Mouse (Mus musculus) MEL (cell line): Measurements from ENCODE around the gene Fastk.

Source experiments
- CTCF ChIP-seq, 3 experiments: IDR thresholded peaks in 2 of 3; conservative IDR thresholded peaks in 1 of 3; 2 replicates each; pipeline ENCODE4 v1.5.1; 2011 to 2012; ENCODE audit warnings: low read length in 3 of 3, low read depth in 2 of 3, mild to moderate bottlenecking in 2 of 3, improper control_type of control experiment in 1 of 3, inconsistent platforms in 1 of 3, mixed read lengths in 1 of 3, moderate library complexity in 1 of 3; ENCODE audit not compliant: control insufficient read depth in 1 of 3, insufficient read depth in 1 of 3, poor library complexity in 1 of 3, severe bottlenecking in 1 of 3
- E2F4 ChIP-seq: IDR thresholded peaks from 2 replicates; pipeline ENCODE4 v1.6.1; 2011; ENCODE audit warnings: low read depth, low read length, improper control_type of control experiment, borderline replicate concordance
- EP300 ChIP-seq, 2 experiments: IDR thresholded peaks; 2 replicates each; pipeline ENCODE4 v1.6.1; 2011; ENCODE audit warnings: improper control_type of control experiment in 2 of 2, low read length in 2 of 2, low read depth in 1 of 2, mild to moderate bottlenecking in 1 of 2
- GATA1 ChIP-seq: IDR thresholded peaks from 2 replicates; pipeline ENCODE4 v1.6.1; 2011; ENCODE audit warnings: low read depth, low read length, improper control_type of control experiment
- MAX ChIP-seq: IDR thresholded peaks from 2 replicates; pipeline ENCODE4 v1.6.1; 2011; ENCODE audit warnings: low read length, improper control_type of control experiment
- MEF2A ChIP-seq: IDR thresholded peaks from 2 replicates; pipeline ENCODE4 v1.6.1; 2014; ENCODE audit warnings: low read depth, mild to moderate bottlenecking, inconsistent platforms, low read length, improper control_type of control experiment; ENCODE audit not compliant: poor library complexity, insufficient replicate concordance, severe bottlenecking; ENCODE audit errors: extremely low read depth
- MXI1 ChIP-seq: IDR thresholded peaks from 2 replicates; pipeline ENCODE4 v1.6.1; 2011; ENCODE audit warnings: mild to moderate bottlenecking, low read depth, low read length, improper control_type of control experiment
- NRF1 ChIP-seq: IDR thresholded peaks from 2 replicates; pipeline ENCODE4 v1.6.1; 2014; ENCODE audit warnings: low read depth, mild to moderate bottlenecking, inconsistent platforms, low read length, improper control_type of control experiment, moderate library complexity; ENCODE audit not compliant: poor library complexity, insufficient read depth, severe bottlenecking
- USF1 ChIP-seq: IDR thresholded peaks from 2 replicates; pipeline ENCODE4 v1.6.1; 2014; ENCODE audit warnings: low read depth, mild to moderate bottlenecking, inconsistent platforms, low read length, improper control_type of control experiment, moderate library complexity
- ZC3H11A ChIP-seq: IDR thresholded peaks from 2 replicates; pipeline ENCODE4 v1.6.1; 2012; ENCODE audit warnings: low read depth, mild to moderate bottlenecking, inconsistent platforms, low read length, improper control_type of control experiment
- ZMIZ1 ChIP-seq: IDR thresholded peaks from 2 replicates; pipeline ENCODE4 v1.6.1; 2012; ENCODE audit warnings: low read depth, mild to moderate bottlenecking, inconsistent platforms, low read length, improper control_type of control experiment, moderate library complexity

DNA sequence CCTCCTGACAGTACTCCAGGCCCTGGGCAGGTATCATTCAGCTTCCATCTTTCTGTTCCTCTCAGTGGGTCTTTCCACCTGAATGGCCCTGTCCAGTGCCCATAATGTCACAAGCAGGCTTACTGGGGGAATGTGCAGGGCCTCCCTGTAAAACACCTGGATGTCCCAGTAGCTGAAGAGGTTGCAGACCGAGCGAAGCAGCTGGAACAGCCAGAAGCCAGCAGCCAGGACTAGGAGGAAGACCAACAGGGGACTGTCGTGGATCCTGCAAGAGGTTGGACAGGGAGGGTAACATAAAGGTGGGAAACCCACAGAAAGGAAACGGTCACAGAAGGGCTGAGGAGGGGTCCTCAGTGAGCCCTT is 55.4 kb downstream of the Fastk start:
- no peak for TF ChIP-seq MAX
- TF ChIP-seq NRF1: no peak
- TF ChIP-seq CTCF (IDR thresholded peaks at IDR 0.05 in 2 of 3, conservative IDR thresholded peaks at IDR 0.05 in 1 of 3; ENCODE audit: control insufficient read depth in 1 of 3, insufficient read depth in 1 of 3, low read depth in 2 of 3, low read length in 3 of 3, poor library complexity in 1 of 3, severe bottlenecking in 1 of 3): no peak
- TF ChIP-seq ZMIZ1: peak; percentile 18
- no peak for TF ChIP-seq MXI1
- no peak for TF ChIP-seq USF1
- no peak for TF ChIP-seq GATA1
- TF ChIP-seq ZC3H11A: no peak
- TF ChIP-seq E2F4: no peak
- TF ChIP-seq MEF2A: no peak
- no peak for TF ChIP-seq EP300 (IDR thresholded peaks at IDR 0.05; ENCODE audit: low read depth in 1 of 2, low read length in 2 of 2)
